Comparison of ENCODE assay signal across 27 mouse cellular contexts in the genomic region with DNA sequence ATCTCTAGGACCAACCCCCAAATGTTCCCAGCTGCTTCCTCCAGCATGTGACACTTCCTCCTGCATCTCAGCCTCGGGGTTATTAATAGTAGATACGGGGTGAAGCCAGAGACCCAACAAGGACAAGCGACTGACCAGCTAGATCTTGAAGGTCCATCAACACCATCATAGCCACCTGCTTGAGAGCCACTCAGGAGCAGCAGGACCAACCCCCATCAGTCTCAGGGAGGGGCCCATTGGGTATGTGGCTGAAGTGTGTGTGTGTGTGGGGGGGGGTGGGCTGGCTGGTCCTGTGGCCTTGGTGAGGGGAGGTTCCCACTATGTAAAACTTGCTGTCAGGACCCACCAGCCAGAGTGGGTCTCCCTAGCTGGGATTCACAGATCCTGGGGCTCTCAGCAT. TPM values are rescaled to one million over a fixed set of nuclear protein-coding genes. Genes with fewer than 3 reads are reported as not detected.
A peak's percentile ranks its signal among the peaks of the same experiment; 100 is the strongest.
DNase-seq lines count a peak whose midpoint lies in the region; ATAC-seq and TF ChIP-seq lines count a peak whose summit lies in the region.
"Had no signal": no experiment of that assay in that cellular context is flagged by ENCODE, and none has a peak within 500 bp of the region (broad histone marks: within the 10 kb centered on the region; RNA-seq: fewer than 3 reads in every experiment).

No protein-coding gene starts in this region.

- 46% methylated on average over 3 of the region's 3 CpGs for WGBS in heart, embryonic 11.5 days (ENCODE audit: insufficient replicate concordance)
- WGBS in spleen, adult 2 months = 19% methylated on average over 3 of the region's 3 CpGs
- whole genome bisulfite sequencing in heart, embryonic 14.5 days = 28% methylated on average over 3 of the region's 3 CpGs
- 87% methylated on average over 3 of the region's 3 CpGs for WGBS in forebrain, postnatal 0 days

- peak; percentile 71; the same call in 1 of the 2 replicates for ATAC-seq in heart, embryonic 11.5 days (replicated peaks; ENCODE audit: insufficient number of reproducible peaks, low FRiP score, low TSS enrichment)
- peak; percentile 53 for ATAC-seq in heart, embryonic 14.5 days (ENCODE audit: insufficient number of reproducible peaks, insufficient read depth, low FRiP score, low read depth)
- ATAC-seq in forebrain, postnatal 0 days = no peak
- ATAC-seq in frontal cortex, adult (ENCODE audit: low TSS enrichment) = no peak
- ATAC-seq: hindbrain, embryonic 16.5 days had no signal

- peak overlapping the region; percentile 95 for H3K9ac ChIP-seq in heart, embryonic 11.5 days (ENCODE audit: low read depth, low read length)
- H3K9ac ChIP-seq in heart, embryonic 14.5 days (ENCODE audit: low read length) = peak overlapping the region; percentile 95
- no peak overlapping the region for H3K9ac ChIP-seq in forebrain, postnatal 0 days
- H3K9ac ChIP-seq: neural tube, embryonic 13.5 days had no signal

- H3K4me1 ChIP-seq in heart, embryonic 11.5 days (ENCODE audit: control insufficient read depth, insufficient read depth, low read length) = peaks cover 26% of the 10 kb centered on the region
- H3K4me1 ChIP-seq in spleen, adult 2 months (ENCODE audit: control insufficient read depth, insufficient read depth, insufficient read length) = peaks cover 53% of the 10 kb centered on the region; the same call in 1 of the 2 replicates
- peaks cover 11 to 39% of the 10 kb centered on the region in 2 experiments for H3K4me1 ChIP-seq in heart, embryonic 14.5 days (ENCODE audit: control insufficient read depth in 2 of 2, insufficient read depth in 2 of 2, low read length in 2 of 2)
- no peaks in the 10 kb centered on the region for H3K4me1 ChIP-seq in forebrain, postnatal 0 days (ENCODE audit: insufficient read depth)
- H3K4me1 ChIP-seq: neural tube, embryonic 13.5 days had no signal

- no peak for TF ChIP-seq CTCF in spleen, adult 2 months (IDR thresholded peaks at IDR 0.05; ENCODE audit: extremely low read depth, insufficient read depth, insufficient read length, insufficient replicate concordance)
- TF ChIP-seq CTCF in forebrain, postnatal 0 days (IDR thresholded peaks at IDR 0.05; ENCODE audit: low read depth) = no peak

- H3K36me3 ChIP-seq in heart, embryonic 11.5 days (ENCODE audit: control insufficient read depth, insufficient read depth, low read length) = 0 out of 2 replicates have a peak, but pooled peaks cover 3% of the 10 kb centered on the region
- no peaks in the 10 kb centered on the region for H3K36me3 ChIP-seq in spleen, adult 2 months (ENCODE audit: control insufficient read depth, insufficient read depth, low read length)
- H3K36me3 ChIP-seq in heart, embryonic 14.5 days (ENCODE audit: control insufficient read depth, insufficient read depth, low read length) = peaks cover 45% of the 10 kb centered on the region
- no peaks in the 10 kb centered on the region for H3K36me3 ChIP-seq in forebrain, postnatal 0 days (ENCODE audit: insufficient read depth)
- H3K36me3 ChIP-seq: embryonic facial prominence, embryonic 10.5 days; midbrain, embryonic 10.5 days; neural tube, embryonic 13.5 days had no signal

- peak overlapping the region; percentile 69 for H3K4me2 ChIP-seq in heart, embryonic 11.5 days
- peak overlapping the region; percentile 73 for H3K4me2 ChIP-seq in heart, embryonic 14.5 days (ENCODE audit: low read length)
- no peak overlapping the region for H3K4me2 ChIP-seq in forebrain, postnatal 0 days (ENCODE audit: low read depth)
- H3K4me2 ChIP-seq: neural tube, embryonic 13.5 days had no signal

- H3K4me3 ChIP-seq in heart, embryonic 11.5 days (ENCODE audit: low read depth, low read length) = peak overlapping the region; percentile 59
- H3K4me3 ChIP-seq in spleen, adult 2 months (ENCODE audit: extremely low read depth, insufficient read depth, insufficient read length) = peak overlapping the region; percentile 40; the same call in 1 of the 2 replicates
- peak overlapping the region; percentile 63 to 65 for H3K4me3 ChIP-seq in heart, embryonic 14.5 days (ENCODE audit: control insufficient read depth in 1 of 2, insufficient read depth in 1 of 2, low read depth in 1 of 2, low read length in 2 of 2)
- H3K4me3 ChIP-seq in forebrain, postnatal 0 days (ENCODE audit: low read depth, low read length) = no peak overlapping the region
- H3K4me3 ChIP-seq: embryonic facial prominence, embryonic 10.5 days; midbrain, embryonic 10.5 days; neural tube, embryonic 13.5 days had no signal

- DNase-seq in heart, postnatal 4 days = no peak
- no peak for DNase-seq in spleen, adult 2 months (ENCODE audit: low read depth in 1 of 2, low spot score in 2 of 2)
- no peak for DNase-seq in spleen, postnatal 14 days (ENCODE audit: low spot score in 2 of 2)
- DNase-seq in forebrain, postnatal 0 days = no peak
- DNase-seq: cerebellum, adult 9-10 months; gastrocnemius, postnatal 10 days; kidney, adult 18-20 months; layer of hippocampus, postnatal 36 days; lung, adult 2 months; lung, postnatal 36 days; right cerebral cortex, adult 18-20 months had no signal

- H3K27ac ChIP-seq in heart, embryonic 11.5 days (ENCODE audit: low read depth, low read length) = peak overlapping the region; percentile 98
- H3K27ac ChIP-seq in spleen, adult 2 months (ENCODE audit: insufficient read depth, low read length) = peak overlapping the region; percentile 79
- H3K27ac ChIP-seq in heart, embryonic 14.5 days (replicated peaks in 1 of 2; ENCODE audit: control insufficient read depth in 1 of 2, insufficient read depth in 1 of 2, low read depth in 2 of 2, low read length in 2 of 2) = peak overlapping the region; percentile 94 to 97
- no peak overlapping the region for H3K27ac ChIP-seq in forebrain, postnatal 0 days (ENCODE audit: low read depth, low read length)
- H3K27ac ChIP-seq: embryonic facial prominence, embryonic 10.5 days; kidney, postnatal 0 days; neural tube, embryonic 13.5 days had no signal

- no peaks in the 10 kb centered on the region for H3K9me3 ChIP-seq in heart, embryonic 11.5 days (replicated peaks; ENCODE audit: control insufficient read depth, low read length)
- no peaks in the 10 kb centered on the region for H3K9me3 ChIP-seq in heart, embryonic 14.5 days (ENCODE audit: control insufficient read depth, low read length)
- no peaks in the 10 kb centered on the region for H3K9me3 ChIP-seq in forebrain, postnatal 0 days (ENCODE audit: low read length)
- H3K9me3 ChIP-seq: embryonic facial prominence, embryonic 10.5 days; midbrain, embryonic 10.5 days; neural tube, embryonic 13.5 days had no signal

- H3K27me3 ChIP-seq in heart, embryonic 11.5 days (ENCODE audit: control insufficient read depth, insufficient read depth, low read length) = no peaks in the 10 kb centered on the region
- no peaks in the 10 kb centered on the region for H3K27me3 ChIP-seq in spleen, adult 2 months (ENCODE audit: control insufficient read depth, insufficient read depth, low read length)
- H3K27me3 ChIP-seq in heart, embryonic 14.5 days (ENCODE audit: control insufficient read depth, insufficient read depth, low read length) = no peaks in the 10 kb centered on the region
- H3K27me3 ChIP-seq in forebrain, postnatal 0 days (ENCODE audit: insufficient read depth, low read length) = no peaks in the 10 kb centered on the region
- H3K27me3 ChIP-seq: neural tube, embryonic 13.5 days had no signal

- no peak; the same call in 1 of the 2 replicates for TF ChIP-seq POLR2A in spleen, adult 2 months (IDR thresholded peaks at IDR 0.05; ENCODE audit: low read depth, low read length)

RNA-seq across cellular contexts. Expression of a gene that starts 19.0 kb away (rescaled TPM):
- 225 and 236 TPM in 2 replicates for polyA plus RNA-seq in heart, embryonic 11.5 days (2014; fragmentation: Nextera tagmentation; extraction: Ambion mirVana)
- 100 to 1,000 TPM; 330 to 353 TPM for total RNA-seq in heart, postnatal 4 days (2021)
- 128 and 216 TPM in 2 replicates for polyA plus RNA-seq in spleen, adult 2 months (2012; rRNA removed)
- 235 and 254 TPM in 2 replicates for polyA plus RNA-seq in heart, embryonic 14.5 days (2014; fragmentation: Nextera tagmentation; extraction: Ambion mirVana)
- total RNA-seq in forebrain, postnatal 0 days (2014; rRNA removed) = 1.6 and 2.1 TPM in 2 replicates
- polyA plus RNA-seq in forebrain, postnatal 0 days (2015; fragmentation: Nextera tagmentation; extraction: Ambion mirVana) = 1.5 and 1.6 TPM in 2 replicates
- total RNA-seq: common myeloid progenitor, adult 5-6 weeks had no signal

RNA-seq across cellular contexts. Expression of a gene that starts 26.0 kb away (rescaled TPM):
- polyA plus RNA-seq in heart, embryonic 11.5 days (2014; fragmentation: Nextera tagmentation; extraction: Ambion mirVana) = not detected in 2 replicates
- not detected for total RNA-seq in heart, postnatal 4 days (2021)
- polyA plus RNA-seq in spleen, adult 2 months (2012; rRNA removed) = not detected in 2 replicates
- polyA plus RNA-seq in heart, embryonic 14.5 days (2014; fragmentation: Nextera tagmentation; extraction: Ambion mirVana) = 0.19 TPM in 1 of 2 replicates, not detected in the other
- total RNA-seq in forebrain, postnatal 0 days (2014; rRNA removed) = 10.0 and 10.7 TPM in 2 replicates
- 6.9 and 9.1 TPM in 2 replicates for polyA plus RNA-seq in forebrain, postnatal 0 days (2015; fragmentation: Nextera tagmentation; extraction: Ambion mirVana)
- total RNA-seq: adrenal gland, adult 18-20 months; adrenal gland, postnatal 4 days; common myeloid progenitor, adult 5-6 weeks; gastrocnemius, postnatal 10 days; heart, postnatal 14 days had no signal
- polyA plus RNA-seq: C2C12; kidney, postnatal 0 days; stomach, embryonic 14.5 days; thymus, postnatal 0 days; urinary bladder, adult 2 months had no signal

RNA-seq across cellular contexts. Expression of a gene that starts 51.7 kb away (rescaled TPM):
- polyA plus RNA-seq in heart, embryonic 11.5 days (2014; fragmentation: Nextera tagmentation; extraction: Ambion mirVana) = 20.1 and 24.3 TPM in 2 replicates
- total RNA-seq in heart, postnatal 4 days (2021) = 1 to 10 TPM; 3.7 to 4.2 TPM
- polyA plus RNA-seq in spleen, adult 2 months (2012; rRNA removed) = 4.9 and 5.7 TPM in 2 replicates
- polyA plus RNA-seq in heart, embryonic 14.5 days (2014; fragmentation: Nextera tagmentation; extraction: Ambion mirVana) = 13.8 and 14.8 TPM in 2 replicates
- total RNA-seq in forebrain, postnatal 0 days (2014; rRNA removed) = 22.2 and 26.5 TPM in 2 replicates
- 18.9 and 21.3 TPM in 2 replicates for polyA plus RNA-seq in forebrain, postnatal 0 days (2015; fragmentation: Nextera tagmentation; extraction: Ambion mirVana)

Comparison
In these comparisons a context has a peak if more than half of its experiments do, and no peak if none do; other contexts are left out.
1. ATAC-seq: peak in heart, embryonic 11.5 days (single experiment) and heart, embryonic 14.5 days (single experiment); none in forebrain, postnatal 0 days (single experiment) and frontal cortex, adult (single experiment).
2. RNA of a gene that starts 19.0 kb away (polyA plus RNA-seq): 235 to 254 TPM in heart, embryonic 14.5 days, 225 to 236 TPM in heart, embryonic 11.5 days and 128 to 216 TPM in spleen, adult 2 months; 1.5 to 1.6 TPM in forebrain, postnatal 0 days; every median in the first group is over 10 times any median in the second.